Mouse (Mus musculus) stomach, postnatal 0 days (tissue): Measurements from ENCODE around the gene Upk3bl.

Experiments used
- CTCF ChIP-seq: IDR thresholded peaks from 2 replicates; pipeline ENCODE4 v1.5.1; 2016; ENCODE audit warnings: antibody characterized with exemption, low read depth, mild to moderate bottlenecking, moderate library complexity
- EP300 ChIP-seq: optimal IDR thresholded peaks from 2 replicates; pipeline ENCODE3; 2016; ENCODE audit warnings: antibody characterized with exemption

DNA sequence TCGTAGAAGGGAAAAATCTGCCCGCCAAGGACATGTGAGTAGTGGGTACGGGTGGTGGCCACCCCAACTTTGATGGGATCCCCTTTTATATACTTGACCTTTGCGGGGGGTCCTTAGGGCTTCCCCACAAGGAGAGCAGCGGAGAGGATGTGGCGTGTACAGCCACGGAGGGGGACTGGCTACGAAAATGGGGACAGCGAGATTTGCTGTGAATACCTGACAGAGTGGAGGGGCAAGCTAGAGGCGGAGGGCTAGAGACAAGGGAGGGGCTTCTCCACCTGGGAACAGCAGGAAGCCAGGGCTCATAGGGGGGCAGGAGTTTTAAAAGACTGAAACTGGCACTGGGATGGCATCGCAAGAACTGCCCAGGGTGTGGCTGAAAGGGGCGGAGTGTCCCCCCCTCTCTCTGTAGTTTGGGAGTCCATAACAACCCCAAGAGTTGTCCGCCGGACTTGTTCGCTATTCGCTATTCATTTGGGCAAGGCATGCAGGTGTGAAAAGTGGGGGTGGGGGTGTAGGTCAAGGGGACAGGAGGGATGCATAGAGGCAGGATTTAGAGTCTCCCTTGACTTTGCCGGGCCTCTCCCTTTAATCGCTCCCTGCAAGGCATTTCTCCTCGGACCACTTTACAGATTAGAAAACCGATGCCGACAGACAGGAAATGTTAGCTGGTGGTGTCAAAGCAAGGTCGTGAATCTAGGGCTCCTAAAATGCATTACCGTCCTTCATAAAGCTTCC is 30.0 kb downstream of the Upk3bl start:
- TF ChIP-seq CTCF (no peak; the same call in 1 of the 2 replicates), EP300 (no peak)
